Mouse (Mus musculus) kidney, adult 2 months (tissue): ENCODE data around the gene Ddah2.

ENCODE experiments used
- CTCF ChIP-seq: fragments of 200-500 bp; conservative IDR thresholded peaks from 2 replicates; pipeline ENCODE4 v1.5.1; 2011; ENCODE audit warnings: low read depth, mild to moderate bottlenecking, control low read depth, low read length, moderate library complexity, mixed read lengths; ENCODE audit not compliant: insufficient read depth, insufficient read length
- POLR2A ChIP-seq: fragments of 200-500 bp; IDR thresholded peaks from one replicate; pipeline ENCODE4 v1.6.1; 2011; ENCODE audit warnings: low read depth, low read length, control low read depth

GRCm38 (mm10) chr17:35017706-35018030 is 41.2 kb upstream of the Ddah2 start:
- no peak for TF ChIP-seq POLR2A
- TF ChIP-seq CTCF = no peak
